Mouse (Mus musculus) adrenal gland, postnatal 36 days (tissue): ENCODE data around the gene Igf1r. TPM values are rescaled to one million over a fixed set of nuclear protein-coding genes. Genes with fewer than 3 reads are reported as not detected.
A peak's percentile ranks its signal among the peaks of the same experiment; 100 is the strongest.
"Not testable (repeated sequence)": the region's sequence is repeated elsewhere in the genome, so short reads cannot be mapped to it uniquely, and the experiment has no call there.

Source experiments
- DNase-seq, 2 experiments: peaks; one replicate each; pipeline ENCODE4 v3.0.0; 2021; ENCODE audit warnings: mixed read lengths in 1 of 2
- total RNA-seq, 2 experiments: library from RNA; stranded (reverse); gene quantifications; 2 replicates each; pipeline ENCODE4 v1.2.3; 2021

Igf1r gene
- total RNA-seq, 2 experiments from 2014 or later = 74.1 to 87.4 TPM

- no peak for DNase-seq
Observed at GRCm38 (mm10) chr7:68271816-68272215, 319.2 kb downstream of the Igf1r start.

GRCm38 (mm10) chr7:68272607-68273006 is 320.0 kb downstream of the Igf1r start:
- DNase-seq = no peak

DNA sequence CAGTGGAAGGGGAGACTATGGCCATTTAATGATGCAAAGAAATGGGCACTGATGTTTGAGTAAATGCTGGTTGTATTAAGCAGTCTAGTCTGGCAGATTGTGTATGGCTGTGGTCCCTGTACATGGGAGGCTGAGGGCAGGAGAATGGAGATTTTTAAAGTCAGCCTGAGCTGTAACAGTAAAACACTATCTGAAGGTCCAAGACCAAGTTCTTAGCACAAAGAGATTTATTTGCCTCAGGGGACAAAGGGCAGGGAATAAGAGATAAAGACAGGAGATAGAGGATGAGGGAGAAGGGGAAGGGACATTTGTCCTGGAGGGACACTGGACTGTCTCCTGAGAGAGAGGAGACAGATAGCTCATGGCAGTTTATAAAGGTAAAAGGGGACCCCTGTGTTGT is 320.9 kb downstream of the Igf1r start, which contains the start of gene Fam169b:
Gene Fam169b (plus strand): TSS at position 325 of the 400 bp plus-strand sequence.
- no peak for DNase-seq

DNA sequence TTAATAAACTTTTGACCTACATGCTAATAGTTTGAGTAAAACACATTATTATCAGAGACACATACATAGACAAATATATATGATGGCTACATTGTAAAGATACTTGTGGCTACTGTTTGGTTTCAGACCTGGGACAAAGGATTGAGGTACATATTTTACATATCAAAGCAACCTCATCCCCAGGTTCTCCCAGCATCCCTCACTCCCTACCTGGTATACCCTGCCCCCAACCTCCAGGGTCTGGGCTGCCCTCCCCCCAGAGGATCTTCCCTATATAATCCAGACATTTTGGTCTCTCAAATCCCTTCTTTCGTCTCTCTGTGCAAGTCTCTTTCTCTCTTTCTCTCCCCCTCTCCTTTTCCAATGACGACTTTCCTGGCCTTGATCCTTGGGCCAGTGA is 321.6 kb downstream of the Igf1r start:
- no peak for DNase-seq

DNA sequence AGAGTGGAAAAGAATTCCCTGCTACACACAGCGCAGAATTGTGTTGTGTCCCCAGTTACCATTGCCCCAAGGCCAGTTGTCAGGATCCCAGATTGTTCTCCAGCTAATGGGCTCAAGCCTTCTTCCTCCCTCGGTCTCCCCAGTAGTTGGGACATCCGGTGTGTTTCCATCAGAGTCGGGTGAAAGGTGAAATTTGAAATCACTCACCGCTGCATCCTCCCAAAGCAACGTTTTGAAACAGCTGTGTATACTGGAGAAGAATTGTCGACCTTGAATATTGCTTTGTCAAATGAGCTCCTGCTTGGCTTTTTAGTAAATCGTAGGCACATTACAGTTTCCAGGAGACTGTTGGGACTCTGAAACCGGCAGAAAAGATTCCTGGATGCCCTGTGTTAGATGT is 322.3 kb downstream of the Igf1r start:
- DNase-seq = no peak

GRCm38 (mm10) chr7:68275445-68275837 is 322.8 kb downstream of the Igf1r start:
- DNase-seq = not testable (repeated sequence)

- DNase-seq = peak; percentile 14 to 21
Observed at GRCm38 (mm10) chr7:68275838-68276731, 323.5 kb downstream of the Igf1r start.

DNA sequence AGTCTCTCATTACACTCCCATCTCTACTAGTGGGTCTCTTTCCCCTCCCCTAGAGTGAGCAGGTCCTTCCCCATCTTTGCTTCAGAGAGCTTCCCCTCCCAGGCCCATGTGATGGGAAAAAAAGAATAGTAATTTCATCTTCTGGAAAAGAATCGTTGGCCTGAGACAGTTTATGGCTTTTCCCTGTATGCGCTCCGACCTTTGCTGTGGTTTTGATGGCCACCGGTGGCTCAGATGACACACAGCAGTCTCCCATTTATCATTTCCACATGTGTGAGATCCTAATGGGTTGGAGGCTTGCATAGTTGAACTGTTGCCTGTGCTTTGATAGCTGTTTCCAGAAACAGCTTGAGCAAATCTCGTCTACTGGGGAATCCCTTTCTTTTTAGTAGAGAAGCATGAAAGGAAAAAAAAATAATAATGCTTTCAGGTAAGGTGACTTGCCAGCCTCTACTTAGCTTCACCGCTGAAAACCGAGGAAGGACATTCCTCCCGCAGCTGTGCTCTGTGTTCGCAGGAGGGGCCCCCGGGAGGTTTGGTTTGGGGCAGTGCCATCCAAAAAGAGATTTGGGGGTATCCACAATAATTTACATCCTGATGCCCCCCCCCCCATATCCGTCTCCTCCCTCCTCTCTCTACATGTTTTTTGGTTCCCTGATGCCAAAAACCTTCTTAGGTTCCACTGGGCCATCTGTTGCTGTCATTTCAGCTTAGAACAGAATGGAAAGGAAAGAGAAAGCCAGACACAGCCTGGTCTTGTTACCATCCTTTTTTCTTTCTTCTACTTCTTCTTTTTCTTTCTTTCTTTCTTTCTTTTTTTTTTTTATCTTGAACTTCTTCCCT is 324.6 kb downstream of the Igf1r start:
- DNase-seq = no peak

GRCm38 (mm10) chr7:68277897-68278270 is 325.3 kb downstream of the Igf1r start:
- DNase-seq = no peak

- no peak for DNase-seq
Observed at GRCm38 (mm10) chr7:68278385-68278784, 325.8 kb downstream of the Igf1r start.

DNA sequence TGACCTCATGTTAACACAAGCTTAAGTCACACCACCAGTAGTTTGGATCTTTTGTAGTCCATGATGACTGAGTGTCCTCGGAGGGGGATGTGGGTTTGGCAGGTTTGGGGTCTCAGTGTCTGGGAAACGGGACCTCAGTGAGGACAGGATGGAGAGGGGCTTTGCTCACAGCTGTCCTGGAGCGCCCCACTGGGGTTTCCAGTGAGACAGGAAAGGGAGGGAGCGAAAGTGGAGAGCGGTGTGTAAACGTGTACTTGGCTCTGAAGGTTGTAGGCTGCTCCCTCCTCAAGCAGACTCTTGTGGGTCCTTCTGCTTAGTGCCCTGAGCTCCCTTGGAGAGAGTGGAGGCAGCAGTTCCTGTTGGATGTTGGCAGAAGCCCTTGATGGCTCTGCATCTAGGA is 326.3 kb downstream of the Igf1r start:
- no peak for DNase-seq

DNA sequence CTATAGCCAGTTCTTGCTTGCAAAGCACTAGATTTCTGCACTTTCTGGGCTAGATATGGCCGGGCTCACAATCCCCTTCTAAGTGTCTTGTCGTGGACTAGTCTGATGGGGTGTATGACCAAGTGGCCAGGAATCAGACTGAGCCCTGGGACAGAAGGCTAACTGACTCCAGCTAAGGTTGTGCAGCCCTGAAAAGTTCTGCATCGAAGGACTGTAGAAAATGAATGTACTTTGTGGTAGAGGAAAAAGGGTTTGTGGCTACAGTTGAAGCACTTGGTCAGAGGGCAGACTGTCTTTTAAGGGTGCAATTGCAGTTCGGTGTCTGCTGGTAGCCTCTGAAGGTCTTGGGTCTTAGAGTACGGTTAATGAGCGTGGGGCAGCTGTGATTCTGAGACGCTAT is 326.9 kb downstream of the Igf1r start:
- no peak for DNase-seq

GRCm38 (mm10) chr7:68280352-68280869 is 327.8 kb downstream of the Igf1r start:
- no peak for DNase-seq

DNA sequence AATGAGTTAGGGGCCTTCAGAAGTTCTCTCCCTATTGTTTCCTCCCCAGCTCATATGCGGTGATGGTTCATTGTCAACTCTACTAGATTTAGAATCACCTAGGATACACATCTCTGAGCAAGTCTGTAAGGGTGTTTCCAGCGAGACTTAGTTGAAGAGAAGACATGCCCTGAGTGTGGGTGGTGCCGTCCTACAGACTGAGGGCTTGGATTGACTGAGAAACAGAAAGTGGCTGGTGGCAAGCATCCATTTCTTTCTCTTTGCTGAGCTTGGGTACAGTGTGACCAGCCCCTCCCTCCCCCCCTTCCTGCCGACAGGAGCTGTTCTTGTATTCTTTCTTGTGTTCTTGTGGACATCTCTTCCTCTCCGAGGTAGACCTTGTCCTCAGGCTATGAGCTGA is 328.7 kb downstream of the Igf1r start:
- no peak for DNase-seq

DNA sequence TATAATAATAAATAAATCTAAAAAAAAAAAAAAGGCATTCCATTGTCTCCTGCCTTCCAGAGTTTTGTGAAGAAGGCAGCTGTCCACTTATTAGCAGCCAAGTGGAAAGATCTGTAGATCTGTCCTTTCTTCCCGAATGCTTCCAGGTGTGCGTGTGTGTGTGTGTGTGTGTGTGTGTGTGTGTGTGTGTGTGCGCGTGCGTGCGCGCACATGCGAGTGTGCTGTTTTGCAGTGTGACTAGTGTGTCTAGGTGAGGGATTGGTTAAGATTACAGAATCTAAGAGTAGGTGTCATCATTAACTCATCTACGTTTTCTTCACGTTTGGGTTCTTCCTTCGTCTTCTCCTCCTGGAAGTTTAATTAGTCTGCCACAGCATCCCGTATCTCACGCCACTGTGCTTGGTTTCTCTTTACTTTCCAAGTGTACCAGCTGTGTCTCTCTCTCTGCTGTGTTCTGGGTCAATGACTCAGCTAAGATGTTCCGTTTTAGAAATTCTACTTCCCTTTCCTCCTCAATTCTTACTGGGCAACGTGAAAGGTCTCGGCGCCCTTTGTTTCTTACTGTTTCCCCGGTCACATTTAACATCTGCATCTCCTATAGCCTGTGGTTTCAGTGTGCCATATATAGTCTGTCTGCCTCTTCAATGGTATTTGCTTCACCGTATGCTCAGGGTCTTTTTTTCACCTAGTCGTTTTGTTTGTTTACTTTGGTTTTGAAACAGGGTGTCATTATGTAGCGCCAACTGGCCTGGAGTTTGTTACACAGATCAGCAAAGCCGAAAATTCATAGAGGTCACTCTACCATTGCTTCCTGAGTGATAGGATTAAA is 329.9 kb downstream of the Igf1r start:
- DNase-seq = no peak

DNA sequence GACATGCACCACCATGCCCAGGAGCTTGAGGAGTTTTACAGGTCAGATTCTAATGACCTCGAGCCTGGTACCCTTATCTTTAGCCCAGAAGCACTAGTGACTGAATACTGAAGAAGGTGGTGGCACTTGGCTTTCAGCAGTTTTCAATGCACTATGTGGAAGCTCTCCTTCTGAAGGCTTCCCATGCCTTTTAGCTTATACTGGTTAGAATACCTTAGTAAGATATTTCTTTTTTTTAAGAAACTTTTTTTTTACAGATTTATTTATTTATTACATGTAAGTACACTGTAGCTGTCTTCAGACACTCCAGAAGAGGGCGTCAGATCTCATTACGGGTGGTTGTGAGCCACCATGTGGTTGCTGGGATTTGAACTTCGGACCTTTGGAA is 330.5 kb downstream of the Igf1r start:
- DNase-seq = not testable (repeated sequence)

Other genes with a start within 250 kb of the Igf1r start
- 10 to 100 TPM; 14.1 to 18.8 TPM for gene Synm, start 193.1 kb upstream of the Igf1r start, total RNA-seq